Comparison of ENCODE assay signal across 10 mouse cellular contexts in genomic region chr4:21688703-21689200, GRCm38 (mm10). TPM values are rescaled to one million over a fixed set of nuclear protein-coding genes. Genes with fewer than 3 reads are reported as not detected.
DNase-seq lines count a peak whose midpoint lies in the region; ATAC-seq and TF ChIP-seq lines count a peak whose summit lies in the region.
"Had no signal": no experiment of that assay in that cellular context is flagged by ENCODE, and none has a peak within 500 bp of the region (broad histone marks: within the 10 kb centered on the region; RNA-seq: fewer than 3 reads in every experiment).

No protein-coding gene starts in this region.

- H3K4me1 ChIP-seq in forebrain, postnatal 0 days (ENCODE audit: insufficient read depth): 0 out of 2 replicates have a peak, but pooled peaks cover 4% of the 10 kb centered on the region

- DNase-seq in heart, adult 11 months: peak; percentile 88
- no peak for DNase-seq in heart, adult 9 months (ENCODE audit: low spot score in 2 of 2)
- DNase-seq in adrenal gland, postnatal 10 days: peak; percentile 29
- peak; percentile 39 for DNase-seq in forebrain, postnatal 0 days
- DNase-seq in kidney, postnatal 14 days: peak; percentile 14
- peak; percentile 81 for DNase-seq in neural tube, embryonic 10.5 days (ENCODE audit: extremely low spot score, low spot score)
- DNase-seq in right cerebral cortex, postnatal 14 days: no peak

- H3K9ac ChIP-seq in forebrain, postnatal 0 days: peak overlapping the region; percentile 14; the same call in 1 of the 2 replicates

- H3K27ac ChIP-seq in forebrain, postnatal 0 days (ENCODE audit: low read depth, low read length): no peak overlapping the region

- ATAC-seq in forebrain, postnatal 0 days: peak; percentile 36
- no peak for ATAC-seq in monocyte, adult 5-6 weeks (replicated peaks; ENCODE audit: insufficient number of reproducible peaks, low FRiP score, low TSS enrichment, poor library complexity, severe bottlenecking)

- peak overlapping the region; percentile 35 for H3K4me3 ChIP-seq in forebrain, postnatal 0 days (ENCODE audit: low read depth, low read length)

- peak overlapping the region; percentile 65 for H3K4me2 ChIP-seq in forebrain, postnatal 0 days (ENCODE audit: low read depth)

- no peak for TF ChIP-seq CTCF in forebrain, postnatal 0 days (IDR thresholded peaks at IDR 0.05; ENCODE audit: low read depth)

- WGBS in forebrain, postnatal 0 days: under 1% methylated on average over 62 of the region's 64 CpGs

- 0 out of 2 replicates have a peak, but pooled peaks cover 6% of the 10 kb centered on the region for H3K9me3 ChIP-seq in forebrain, postnatal 0 days (ENCODE audit: low read length)
- H3K9me3 ChIP-seq: G1E had no signal

- H3K27me3 ChIP-seq in forebrain, postnatal 0 days (ENCODE audit: insufficient read depth, low read length): peaks cover 83% of the 10 kb centered on the region

- no peaks in the 10 kb centered on the region for H3K36me3 ChIP-seq in forebrain, postnatal 0 days (ENCODE audit: insufficient read depth)
- H3K36me3 ChIP-seq: G1E had no signal

RNA-seq across cellular contexts. Expression of gene Prdm13, which starts 3.0 kb away (rescaled TPM):
- not detected for total RNA-seq in adrenal gland, postnatal 10 days (2021)
- total RNA-seq in forebrain, postnatal 0 days (2014; rRNA removed): 0.38 and 1.5 TPM in 2 replicates
- not detected in 2 replicates for polyA plus RNA-seq in forebrain, postnatal 0 days (2015; fragmentation: Nextera tagmentation; extraction: Ambion mirVana)
- total RNA-seq in monocyte, adult 5-6 weeks (2017): not detected in 3 replicates
- total RNA-seq: heart, postnatal 14 days had no signal
- polyA plus RNA-seq: G1E had no signal

RNA-seq across cellular contexts. Expression of gene Ccnc, which starts 38.7 kb away (rescaled TPM):
- 10 to 100 TPM; 20.3 to 21.7 TPM for total RNA-seq in adrenal gland, postnatal 10 days (2021)
- total RNA-seq in forebrain, postnatal 0 days (2014; rRNA removed): 40.8 and 47.5 TPM in 2 replicates
- 44.2 and 56.0 TPM in 2 replicates for polyA plus RNA-seq in forebrain, postnatal 0 days (2015; fragmentation: Nextera tagmentation; extraction: Ambion mirVana)
- total RNA-seq in monocyte, adult 5-6 weeks (2017): 31.3 to 41.9 TPM (median 40.8 TPM) in 3 replicates

Comparison
In these comparisons a context has a peak if more than half of its experiments do, and no peak if none do; other contexts are left out.
1. DNase-seq: peak in heart, adult 11 months (single experiment), adrenal gland, postnatal 10 days (single experiment), forebrain, postnatal 0 days (single experiment), kidney, postnatal 14 days (single experiment) and neural tube, embryonic 10.5 days (single experiment); none in heart, adult 9 months (0 of 2) and right cerebral cortex, postnatal 14 days (single experiment).